Mouse (Mus musculus) embryonic facial prominence, embryonic 10.5 days (tissue): ENCODE data around the gene Zfp429. TPM values are rescaled to one million over a fixed set of nuclear protein-coding genes. Genes with fewer than 3 reads are reported as not detected.
A peak's percentile ranks its signal among the peaks of the same experiment; 100 is the strongest.
"Not testable (repeated sequence)": the region's sequence is repeated elsewhere in the genome, so short reads cannot be mapped to it uniquely, and the experiment has no call there.

Experiments
- DNase-seq: peaks from one replicate; pipeline ENCODE4 v3.0.0-alpha.2; 2017; ENCODE audit warnings: low spot score
- H3K27ac ChIP-seq: fragments of 300-500 bp; sonication (generic); replicated peaks from 2 replicates; pipeline ENCODE4 v1.5.1; 2016; ENCODE audit warnings: mild to moderate bottlenecking
- H3K27me3 ChIP-seq: fragments of 300-500 bp; sonication (generic); replicated peaks from 2 replicates; pipeline ENCODE4 v1.6.1; 2016; ENCODE audit warnings: low read depth, mild to moderate bottlenecking; ENCODE audit not compliant: poor library complexity, severe bottlenecking
- H3K36me3 ChIP-seq: fragments of 300-500 bp; sonication (generic); replicated peaks from 2 replicates; pipeline ENCODE4 v1.6.1; 2016; ENCODE audit warnings: mild to moderate bottlenecking, moderate library complexity
- H3K4me1 ChIP-seq: fragments of 300-500 bp; sonication (generic); 2 replicates; pipeline ENCODE4 v1.6.1; 2016
- H3K4me3 ChIP-seq: fragments of 300-500 bp; sonication (generic); 2 replicates; pipeline ENCODE4 v1.5.1; 2016; ENCODE audit warnings: mild to moderate bottlenecking, moderate library complexity
- H3K9me3 ChIP-seq: fragments of 300-500 bp; sonication (generic); 2 replicates; pipeline ENCODE4 v1.6.1; 2016; ENCODE audit warnings: mild to moderate bottlenecking
- WGBS: fragments of 180-500 bp; shearing (Covaris S2); methylation state at CpG from one replicate; pipeline ENCODE4 v1.1.7; 2016; 5-methylcytosine and 5-hydroxymethylcytosine counted together
- polyA plus RNA-seq: library from polyadenylated mRNA; unstranded; fragments of >200 nt; fragmentation: Nextera tagmentation; extraction: Ambion mirVana; gene quantifications from 2 replicates; pipeline ENCODE4 v1.2.1, GENCODE M21; 2016

Zfp429 gene
- polyA plus RNA-seq: 4.2 and 4.5 TPM in 2 replicates

GRCm38 (mm10) chr13:67399183-67399903 is at the start of gene Zfp429:
Gene Zfp429 (minus strand): TSS chr13:67399819.
- Histone ChIP-seq H3K4me3 (peak within 1 kb of the TSS; percentile 72), H3K27ac (peak within 1 kb of the TSS; percentile 77)
- DNase-seq: peak; percentile 65
- H3K9me3 ChIP-seq, H3K36me3 ChIP-seq, H3K4me1 ChIP-seq, H3K27me3 ChIP-seq: not testable (repeated sequence)
- WGBS: 5% methylated on average over 16 of the region's 16 CpGs

- 93% methylated on average over 1 of the region's 3 CpGs for WGBS
- not testable (repeated sequence) for H3K9me3 ChIP-seq, DNase-seq, H3K27me3 ChIP-seq, H3K4me3 ChIP-seq, H3K27ac ChIP-seq, H3K4me1 ChIP-seq
- peaks cover 11% of the 10 kb centered on the region for H3K36me3 ChIP-seq
These were observed 37.5 kb upstream of the Zfp429 start for GRCm38 (mm10) chr13:67437095-67437494.

DNA sequence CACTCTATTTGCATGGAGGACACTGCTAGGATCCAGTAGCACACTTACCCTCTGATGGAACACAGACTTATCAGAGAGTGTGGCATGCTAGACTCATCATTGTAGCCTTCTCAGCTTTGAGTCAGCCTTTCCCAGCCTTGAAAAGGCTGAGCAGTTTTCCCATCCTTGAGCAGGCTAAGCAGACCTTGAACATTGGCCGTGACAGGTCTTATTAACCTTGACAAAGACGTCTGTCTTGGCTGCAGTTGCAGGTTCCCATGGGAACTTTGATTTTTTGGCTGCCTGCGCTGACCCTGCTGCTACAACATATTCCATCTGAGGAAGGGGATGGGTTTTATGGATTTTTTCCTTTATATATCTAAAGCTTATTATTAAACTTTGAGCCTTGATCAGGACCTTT is 28.5 kb upstream of the Zfp429 start:
- Histone ChIP-seq H3K36me3 (no peaks in the 10 kb centered on the region), H3K27ac (no peak overlapping the region), H3K4me1 (no peaks in the 10 kb centered on the region), H3K27me3 (no peaks in the 10 kb centered on the region), H3K9me3 (no peaks in the 10 kb centered on the region), H3K4me3 (no peak overlapping the region)
- DNase-seq: no peak
- WGBS: 85% methylated on average over 3 of the region's 3 CpGs

GRCm38 (mm10) chr13:67425699-67426098 is 26.1 kb upstream of the Zfp429 start:
- not testable (repeated sequence) for H3K4me3 ChIP-seq, DNase-seq, H3K27me3 ChIP-seq, H3K27ac ChIP-seq, H3K9me3 ChIP-seq, H3K36me3 ChIP-seq
- peaks cover 11% of the 10 kb centered on the region for H3K4me1 ChIP-seq

DNA sequence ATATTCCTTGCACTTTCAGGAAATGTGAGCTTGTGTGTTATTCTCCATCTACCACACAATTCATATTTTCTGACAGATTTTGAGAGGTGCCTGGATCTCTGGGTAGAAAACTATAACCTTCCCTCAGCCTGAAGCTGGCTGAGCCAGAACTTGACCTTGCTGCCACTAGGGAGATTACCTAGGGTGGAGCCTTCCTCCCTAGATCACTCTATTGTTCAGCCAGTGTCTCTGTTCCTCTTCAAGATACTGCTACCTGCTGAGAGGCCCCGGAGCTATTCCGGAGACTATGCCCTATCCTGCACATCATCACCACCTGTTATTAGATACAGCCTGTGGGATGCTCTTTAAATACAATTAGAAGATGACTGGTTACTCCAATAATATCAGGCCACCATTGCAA is 22.9 kb upstream of the Zfp429 start:
- peaks cover 12% of the 10 kb centered on the region for H3K4me1 ChIP-seq
- not testable (repeated sequence) for H3K27ac ChIP-seq, H3K36me3 ChIP-seq, H3K9me3 ChIP-seq, H3K27me3 ChIP-seq, DNase-seq, H3K4me3 ChIP-seq
- WGBS: 80% methylated on average over 2 of the region's 2 CpGs

GRCm38 (mm10) chr13:67421207-67421857 is 21.7 kb upstream of the Zfp429 start, which contains the start of gene Zfp459:
Gene Zfp459 (minus strand): TSS chr13:67421418.
- H3K4me3 ChIP-seq: peak within 1 kb of the TSS; percentile 72
- DNase-seq: peak; percentile 75
- H3K9me3 ChIP-seq: no peaks in the 10 kb centered on the region
- WGBS: 3% methylated on average over 22 of the region's 22 CpGs
- peaks cover 12% of the 10 kb centered on the region for H3K4me1 ChIP-seq
- H3K27ac ChIP-seq: peak within 1 kb of the TSS; percentile 76
- no peaks in the 10 kb centered on the region for H3K27me3 ChIP-seq
- H3K36me3 ChIP-seq: no peaks in the 10 kb centered on the region

- H3K27ac ChIP-seq: peak overlapping the region; percentile 76
- no peaks in the 10 kb centered on the region for H3K9me3 ChIP-seq
- WGBS: 32% methylated on average over 11 of the region's 11 CpGs
These were observed 21.1 kb upstream of the Zfp429 start for GRCm38 (mm10) chr13:67420558-67421206.

GRCm38 (mm10) chr13:67416811-67417210 is 17.2 kb upstream of the Zfp429 start:
- WGBS: 90% methylated on average over 3 of the region's 3 CpGs
- no peak for DNase-seq
- no peaks in the 10 kb centered on the region for H3K27me3 ChIP-seq

More at GRCm38 (mm10) chr13:67420558-67421206, 21.1 kb upstream of the Zfp429 start:
- H3K4me3 ChIP-seq: peak overlapping the region; percentile 72
- DNase-seq: no peak
- no peaks in the 10 kb centered on the region for H3K27me3 ChIP-seq
- peaks cover 12% of the 10 kb centered on the region for H3K4me1 ChIP-seq
- no peaks in the 10 kb centered on the region for H3K36me3 ChIP-seq

DNA sequence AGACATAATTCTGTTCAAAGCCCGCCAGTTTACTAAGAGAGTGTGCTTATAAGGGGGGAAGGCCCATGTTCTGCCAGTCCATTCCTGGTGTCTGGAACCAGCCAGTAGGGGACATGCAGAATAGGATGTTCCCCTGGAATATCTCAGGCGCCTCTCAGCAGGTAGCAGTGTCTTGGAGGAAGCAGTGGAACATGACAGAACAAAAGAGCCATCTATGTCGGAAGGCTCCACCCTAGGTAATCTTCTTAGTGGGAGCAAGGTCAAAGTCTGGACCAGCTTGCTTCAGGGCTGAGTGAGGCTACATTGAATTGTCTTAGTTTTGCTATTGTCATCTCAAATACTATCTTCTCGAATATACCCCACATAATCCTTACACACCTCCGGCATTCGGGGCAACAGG is 16.1 kb upstream of the Zfp429 start:
- Histone ChIP-seq H3K9me3 (no peaks in the 10 kb centered on the region), H3K4me3 (no peak overlapping the region), H3K27ac (no peak overlapping the region), H3K36me3 (no peaks in the 10 kb centered on the region), H3K4me1 (peaks cover 2% of the 10 kb centered on the region), H3K27me3 (no peaks in the 10 kb centered on the region)
- 89% methylated on average over 6 of the region's 6 CpGs for WGBS
- DNase-seq: no peak

More at GRCm38 (mm10) chr13:67416811-67417210, 17.2 kb upstream of the Zfp429 start:
- Histone ChIP-seq H3K4me1 (peaks cover 8% of the 10 kb centered on the region), H3K9me3 (no peaks in the 10 kb centered on the region), H3K27ac (no peak overlapping the region), H3K36me3 (no peaks in the 10 kb centered on the region), H3K4me3 (no peak overlapping the region)

DNA sequence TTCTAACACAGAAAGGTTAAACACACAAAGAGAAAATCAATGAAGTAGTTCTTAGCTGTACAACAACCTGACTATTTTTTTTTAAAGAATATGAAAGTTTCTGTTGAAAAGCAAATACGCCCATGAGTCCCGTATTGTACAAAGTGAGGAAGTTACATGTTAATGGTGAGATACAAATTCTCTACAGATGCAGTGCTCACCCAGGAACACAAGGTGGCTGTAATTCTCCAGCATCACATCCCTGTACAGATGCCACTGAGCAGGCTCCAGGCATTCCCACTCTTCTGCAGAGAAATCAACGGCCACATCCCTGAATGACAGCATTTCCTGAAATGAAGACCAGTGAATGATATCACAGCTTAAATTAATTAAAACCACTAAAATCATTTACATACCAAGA is 14.0 kb upstream of the Zfp429 start:
- H3K9me3 ChIP-seq, H3K36me3 ChIP-seq, H3K4me3 ChIP-seq, H3K27ac ChIP-seq, DNase-seq, H3K4me1 ChIP-seq, H3K27me3 ChIP-seq: not testable (repeated sequence)
- 76% methylated on average over 3 of the region's 3 CpGs for WGBS

GRCm38 (mm10) chr13:67376255-67376654 is 23.4 kb downstream of the Zfp429 start:
- H3K36me3 ChIP-seq, H3K4me3 ChIP-seq, H3K27me3 ChIP-seq, H3K27ac ChIP-seq, DNase-seq, H3K4me1 ChIP-seq, H3K9me3 ChIP-seq: not testable (repeated sequence)
- WGBS: 75% methylated on average over 3 of the region's 3 CpGs

- H3K27ac ChIP-seq: peak within 1 kb of the TSS; percentile 59; the same call in 1 of the 2 replicates
- not testable (repeated sequence) for H3K4me1 ChIP-seq, H3K36me3 ChIP-seq, H3K9me3 ChIP-seq, H3K27me3 ChIP-seq
- WGBS: 21% methylated on average over 15 of the region's 15 CpGs
- peak; percentile 61 for DNase-seq
- peak within 1 kb of the TSS; percentile 59 for H3K4me3 ChIP-seq
These were observed 24.3 kb downstream of the Zfp429 start, which contains the start of the genes Gm28041 and Zfp456 for GRCm38 (mm10) chr13:67375050-67375911. Gene Gm28041 (minus strand): TSS chr13:67375733. Gene Zfp456 (minus strand): TSS chr13:67375810.
